Mouse (Mus musculus): ENCODE results near the gene Uggt1. TPM values are rescaled to one million over a fixed set of nuclear protein-coding genes. Genes with fewer than 3 reads are reported as not detected.

The Uggt1 gene
- polyA plus RNA-seq, 1 experiment from 2014 or later, result 44.7 TPM

DNA sequence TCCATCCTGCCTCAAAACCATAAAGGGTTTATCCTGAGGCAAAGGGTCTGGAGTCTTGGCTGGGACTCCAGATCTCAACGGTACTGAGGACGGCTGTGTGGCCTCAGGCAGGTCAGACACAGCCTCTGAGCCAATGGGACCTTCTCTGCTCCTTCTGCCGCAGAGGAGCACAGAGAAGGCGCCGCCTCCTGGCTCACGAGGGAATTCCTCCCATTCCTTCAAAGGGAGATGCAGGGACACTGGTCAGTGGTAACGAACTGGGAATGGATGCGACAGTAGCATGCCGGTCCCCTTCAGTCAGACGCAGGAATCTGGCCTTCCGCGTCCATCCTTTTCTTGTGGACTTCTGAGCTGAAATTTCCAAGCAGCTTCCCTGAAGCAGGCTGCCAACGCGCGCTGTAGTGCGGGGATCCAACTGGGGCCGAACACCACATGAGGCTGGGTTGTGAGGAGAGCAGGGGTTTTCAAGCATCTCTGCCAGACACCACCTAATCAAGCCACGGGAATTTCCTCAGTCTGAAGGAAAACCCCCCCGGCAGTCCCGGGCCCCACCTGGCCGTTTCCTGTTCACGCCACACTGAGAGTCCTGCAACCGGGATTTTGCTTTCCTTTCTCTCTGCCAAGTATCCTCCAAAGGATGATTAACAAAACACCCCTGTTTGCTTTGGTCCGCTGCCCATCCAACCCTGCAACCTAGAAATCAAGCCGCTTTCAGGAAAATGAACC, 10.3 kb upstream of the Uggt1 start:
- Histone ChIP-seq H3K9ac (peak overlapping the region; percentile 25; the same call in 1 of the 2 replicates), H3K4me3 (peak overlapping the region; percentile 21), H3K4me2 (peak overlapping the region; percentile 50), H3K4me1 (replicated peaks) (peaks cover 15% of the 10 kb centered on the region), H3K36me3 (no peaks in the 10 kb centered on the region), H3K9me3 (no peaks in the 10 kb centered on the region), H3K27me3 (peaks cover 5% of the 10 kb centered on the region; the same call in 1 of the 2 replicates), H3K27ac (replicated peaks) (no peak overlapping the region)
- ATAC-seq (ENCODE audit: low FRiP score, low read depth), result peak; percentile 51; the same call in 1 of the 2 replicates
- WGBS, result 8% methylated on average over 25 of the region's 25 CpGs

DNA sequence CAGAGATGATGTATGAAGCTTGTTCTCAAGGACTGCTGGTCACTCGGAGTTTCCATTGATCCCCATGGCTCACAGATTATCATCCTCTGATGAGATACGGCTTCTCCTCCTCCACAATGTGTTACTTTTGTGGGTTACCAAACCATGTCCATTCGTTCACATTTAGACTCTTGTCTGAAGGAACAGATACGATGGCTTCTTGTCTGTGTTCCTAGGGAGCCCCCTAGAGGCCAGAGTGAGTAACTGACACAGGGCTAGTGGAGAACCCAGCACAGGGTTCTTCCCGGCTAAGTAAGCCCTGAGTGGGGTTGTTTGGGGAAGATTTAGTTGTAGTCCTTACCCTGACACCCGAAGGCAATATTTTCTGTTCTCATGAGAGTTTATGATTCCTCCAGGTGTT, 8.3 kb upstream of the Uggt1 start:
- ATAC-seq (ENCODE audit: low FRiP score, low read depth), result peak; percentile 43; the same call in 1 of the 2 replicates
- Histone ChIP-seq H3K27ac (replicated peaks) (no peak overlapping the region), H3K9ac (no peak overlapping the region), H3K4me1 (replicated peaks) (peaks cover 15% of the 10 kb centered on the region), H3K9me3 (no peaks in the 10 kb centered on the region), H3K27me3 (peaks cover 5% of the 10 kb centered on the region; the same call in 1 of the 2 replicates), H3K36me3 (no peaks in the 10 kb centered on the region), H3K4me2 (no peak overlapping the region), H3K4me3 (no peak overlapping the region)
- 6% methylated on average over 6 of the region's 6 CpGs for WGBS

DNA sequence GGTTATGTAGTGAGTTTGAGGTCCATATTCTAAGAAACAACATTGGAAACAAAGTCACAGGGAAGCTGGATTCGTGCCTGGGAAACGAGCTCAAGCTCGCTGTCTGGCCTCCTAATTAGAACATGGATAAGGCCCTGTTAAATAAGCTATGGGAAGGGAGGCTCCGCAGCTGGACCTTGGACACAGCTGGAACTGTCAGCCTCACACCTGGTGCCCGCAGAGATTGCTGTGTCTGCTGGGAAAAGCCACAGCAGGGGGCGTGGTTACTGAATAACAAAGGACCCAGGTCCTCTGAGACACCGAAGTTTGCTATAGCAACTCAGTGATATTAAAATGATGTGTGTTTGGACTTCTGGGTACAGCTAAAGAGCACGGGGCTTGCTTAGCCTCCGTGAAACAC, 6.9 kb upstream of the Uggt1 start:
- Histone ChIP-seq H3K4me2 (no peak overlapping the region), H3K4me3 (no peak overlapping the region), H3K9me3 (no peaks in the 10 kb centered on the region), H3K4me1 (replicated peaks) (peaks cover 15% of the 10 kb centered on the region), H3K9ac (no peak overlapping the region), H3K36me3 (no peaks in the 10 kb centered on the region), H3K27ac (replicated peaks) (no peak overlapping the region), H3K27me3 (peaks cover 5% of the 10 kb centered on the region; the same call in 1 of the 2 replicates)
- no peak for ATAC-seq (ENCODE audit: low FRiP score, low read depth)
- WGBS, result 5% methylated on average over 9 of the region's 9 CpGs

DNA sequence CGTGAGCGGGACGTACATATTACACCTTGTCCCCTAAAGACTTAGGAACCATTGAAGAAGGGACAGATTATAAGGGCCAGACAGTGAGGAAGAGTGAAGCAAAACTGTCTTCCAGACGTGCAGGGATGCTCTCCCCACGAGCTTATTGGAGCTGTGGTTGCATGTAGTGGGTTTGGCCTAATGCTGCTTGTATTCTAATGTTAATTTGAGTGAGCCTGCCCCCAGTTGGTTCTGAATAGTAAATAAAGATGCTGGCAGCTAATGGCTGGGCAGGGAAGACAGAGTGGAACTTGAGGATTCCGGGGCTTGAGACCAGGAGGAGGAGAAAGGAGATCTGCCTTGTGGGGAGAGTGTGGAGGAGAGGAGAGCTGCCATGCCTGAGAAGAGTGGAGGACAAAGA, 2.2 kb upstream of the Uggt1 start:
- 47% methylated on average over 6 of the region's 6 CpGs for WGBS

DNA sequence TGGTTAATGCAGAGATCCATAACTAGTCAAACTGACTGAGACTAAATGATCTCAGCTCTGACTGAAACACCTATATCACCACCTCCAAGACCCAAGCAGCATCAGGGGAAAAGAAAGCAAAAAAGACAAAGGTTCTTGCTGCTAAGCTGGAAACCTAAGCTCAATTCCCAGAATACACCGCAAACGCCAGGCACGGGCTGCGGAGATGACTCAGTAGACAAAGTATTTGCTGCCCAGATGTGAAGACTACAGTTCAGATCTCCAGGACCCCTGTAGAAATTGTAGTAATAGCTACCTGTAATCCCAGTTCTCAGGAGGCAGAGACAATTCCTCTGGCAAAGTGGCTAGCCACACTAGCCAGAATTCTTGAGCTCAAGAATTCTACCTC, 302 bp upstream of the Uggt1 start:
- H3K9ac ChIP-seq, result no peak overlapping the region; the same call in 1 of the 2 replicates
- 88% methylated on average over 4 of the region's 4 CpGs for WGBS

More for the DNA sequence above, 2.2 kb upstream of the Uggt1 start:
- Histone ChIP-seq H3K4me3 (no peak overlapping the region), H3K4me2 (no peak overlapping the region), H3K27ac (replicated peaks) (no peak overlapping the region), H3K9me3 (no peaks in the 10 kb centered on the region), H3K4me1 (replicated peaks) (peaks cover 19% of the 10 kb centered on the region), H3K9ac (no peak overlapping the region), H3K36me3 (no peaks in the 10 kb centered on the region), H3K27me3 (no peaks in the 10 kb centered on the region)
- no peak for ATAC-seq (ENCODE audit: low FRiP score, low read depth)

DNA sequence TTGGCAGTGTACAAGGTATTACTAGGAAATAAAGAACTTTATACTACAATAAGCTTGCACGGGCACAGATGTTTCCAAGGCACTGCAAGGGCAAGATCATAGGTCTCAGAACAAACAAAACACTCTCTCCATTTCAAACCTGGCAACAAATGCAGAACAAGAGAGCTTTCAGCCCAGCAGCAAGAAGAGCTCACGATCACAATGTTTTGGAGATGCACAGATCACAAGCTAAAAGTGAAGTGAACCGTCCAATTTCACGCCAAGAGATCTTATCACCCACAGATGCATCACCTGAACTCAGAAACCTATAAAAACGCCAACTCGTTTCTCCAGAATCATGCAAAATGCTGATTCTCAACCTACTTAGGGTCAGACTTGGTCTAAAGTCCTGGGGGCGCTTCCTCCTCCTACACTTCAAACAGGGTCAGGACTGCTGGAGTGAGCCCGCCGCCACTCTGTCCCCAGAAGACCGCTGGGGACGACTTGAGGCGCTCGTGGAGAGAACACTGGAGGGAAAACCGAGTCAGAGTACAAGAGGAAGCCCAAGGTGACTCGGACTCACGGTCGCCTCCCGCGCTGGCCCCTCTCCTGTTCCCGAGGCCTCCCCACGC, 968 bp downstream of the Uggt1 start:
- Histone ChIP-seq H3K4me2 (peak overlapping the region; percentile 74), H3K4me1 (replicated peaks) (peaks cover 21% of the 10 kb centered on the region), H3K27ac (replicated peaks) (peak overlapping the region; percentile 80), H3K4me3 (peak overlapping the region; percentile 65), H3K27me3 (no peaks in the 10 kb centered on the region), H3K9ac (peak overlapping the region; percentile 64), H3K9me3 (no peaks in the 10 kb centered on the region), H3K36me3 (no peaks in the 10 kb centered on the region)
- ATAC-seq (ENCODE audit: low FRiP score, low read depth), result no peak
- WGBS, result 2% methylated on average over 20 of the region's 21 CpGs

More for the DNA sequence above, 302 bp upstream of the Uggt1 start:
- Histone ChIP-seq H3K36me3 (no peaks in the 10 kb centered on the region), H3K4me3 (no peak overlapping the region), H3K9me3 (no peaks in the 10 kb centered on the region), H3K27me3 (no peaks in the 10 kb centered on the region), H3K27ac (replicated peaks) (0 out of 2 replicates have a peak overlapping the region, but pooled peaks have one; percentile 80), H3K4me1 (replicated peaks) (peaks cover 21% of the 10 kb centered on the region), H3K4me2 (peak overlapping the region; percentile 74)
- no peak for ATAC-seq (ENCODE audit: low FRiP score, low read depth)

DNA sequence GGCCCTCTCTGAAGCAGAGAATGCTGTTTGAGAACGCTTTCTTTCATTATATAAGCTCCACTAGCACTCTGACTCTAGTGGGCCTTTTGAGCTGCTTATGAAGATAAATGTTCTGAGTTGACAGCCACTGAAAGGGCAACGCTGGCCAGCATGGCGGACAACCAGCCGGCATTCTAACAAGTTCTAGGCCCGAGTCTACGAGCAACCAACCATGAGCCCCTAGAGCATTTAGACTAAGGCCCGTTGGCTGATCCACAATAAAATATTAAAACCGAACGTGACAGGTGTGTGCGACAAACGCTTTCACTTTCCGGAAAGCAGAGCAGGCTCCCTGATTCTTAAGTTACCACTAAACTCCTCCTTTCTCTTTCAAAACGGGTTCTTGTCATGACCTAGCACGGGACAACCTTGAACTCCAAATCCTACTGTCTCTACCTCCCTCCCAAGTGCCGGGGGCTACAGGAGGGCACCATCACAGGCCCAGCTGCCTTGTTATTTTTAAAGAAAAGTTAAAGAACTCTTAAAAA, 2.6 kb downstream of the Uggt1 start:
- H3K4me2 ChIP-seq, result no peak overlapping the region
- WGBS, result 81% methylated on average over 15 of the region's 15 CpGs
- H3K4me1 ChIP-seq (replicated peaks), result peaks cover 21% of the 10 kb centered on the region
- ATAC-seq (ENCODE audit: low FRiP score, low read depth), result no peak
- no peaks in the 10 kb centered on the region for H3K9me3 ChIP-seq
- H3K27ac ChIP-seq (replicated peaks), result no peak overlapping the region
- H3K4me3 ChIP-seq, result no peak overlapping the region
- no peak overlapping the region for H3K9ac ChIP-seq
- H3K36me3 ChIP-seq, result no peaks in the 10 kb centered on the region
- no peaks in the 10 kb centered on the region for H3K27me3 ChIP-seq

DNA sequence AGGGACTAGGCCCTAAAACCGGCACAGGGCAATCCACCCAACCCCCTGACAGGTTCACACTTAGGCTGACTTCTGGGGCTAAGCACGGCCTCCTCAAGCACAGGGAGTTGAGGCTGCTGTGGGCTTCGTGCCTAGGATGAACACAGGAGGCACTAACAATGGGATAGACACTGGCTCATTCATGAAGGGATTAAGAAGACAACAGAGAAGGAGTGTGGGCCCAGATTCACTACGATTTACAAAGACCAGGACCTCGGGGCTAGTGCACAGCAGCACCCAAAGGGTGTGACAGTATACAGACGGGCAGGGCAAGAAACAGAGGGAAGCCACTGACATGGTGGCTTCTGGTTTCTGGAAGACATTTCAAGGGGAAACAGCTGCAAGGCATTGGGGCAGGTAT, 4.3 kb downstream of the Uggt1 start:
- H3K4me1 ChIP-seq (replicated peaks), result peaks cover 21% of the 10 kb centered on the region
- H3K27me3 ChIP-seq, result no peaks in the 10 kb centered on the region
- H3K9ac ChIP-seq, result no peak overlapping the region
- ATAC-seq (ENCODE audit: low FRiP score, low read depth), result no peak
- H3K4me3 ChIP-seq, result no peak overlapping the region
- 59% methylated on average over 6 of the region's 6 CpGs for WGBS
- no peak overlapping the region for H3K27ac ChIP-seq (replicated peaks)
- H3K9me3 ChIP-seq, result no peaks in the 10 kb centered on the region
- H3K4me2 ChIP-seq, result no peak overlapping the region
- no peaks in the 10 kb centered on the region for H3K36me3 ChIP-seq

DNA sequence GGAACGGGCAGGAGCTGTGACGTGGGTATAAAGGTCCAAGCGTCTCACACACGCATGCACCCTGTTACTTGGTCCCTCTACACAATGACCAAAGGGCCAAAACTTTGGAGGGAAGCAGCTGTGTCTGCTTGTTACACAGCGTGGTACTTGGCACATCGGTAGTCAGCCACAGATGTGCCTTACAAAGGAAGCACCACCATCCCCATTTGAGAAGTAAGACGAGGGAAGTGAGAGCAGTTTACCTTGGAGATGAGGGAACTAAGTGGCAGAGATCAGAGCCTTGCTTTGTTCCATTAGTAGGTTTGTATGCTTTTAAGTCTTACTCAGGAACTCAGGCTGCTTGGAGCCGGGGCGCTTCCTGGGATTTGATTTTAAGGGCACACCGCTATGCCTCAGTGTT, 5.1 kb downstream of the Uggt1 start:
- H3K27me3 ChIP-seq, result no peaks in the 10 kb centered on the region
- 92% methylated on average over 10 of the region's 10 CpGs for WGBS
- H3K36me3 ChIP-seq, result 0 out of 2 replicates have a peak, but pooled peaks cover 2% of the 10 kb centered on the region
- no peak for ATAC-seq (ENCODE audit: low FRiP score, low read depth)
- H3K4me2 ChIP-seq, result no peak overlapping the region
- H3K9ac ChIP-seq, result no peak overlapping the region
- H3K27ac ChIP-seq (replicated peaks), result no peak overlapping the region
- H3K4me1 ChIP-seq (replicated peaks), result peaks cover 21% of the 10 kb centered on the region
- H3K4me3 ChIP-seq, result no peak overlapping the region
- H3K9me3 ChIP-seq, result no peaks in the 10 kb centered on the region

DNA sequence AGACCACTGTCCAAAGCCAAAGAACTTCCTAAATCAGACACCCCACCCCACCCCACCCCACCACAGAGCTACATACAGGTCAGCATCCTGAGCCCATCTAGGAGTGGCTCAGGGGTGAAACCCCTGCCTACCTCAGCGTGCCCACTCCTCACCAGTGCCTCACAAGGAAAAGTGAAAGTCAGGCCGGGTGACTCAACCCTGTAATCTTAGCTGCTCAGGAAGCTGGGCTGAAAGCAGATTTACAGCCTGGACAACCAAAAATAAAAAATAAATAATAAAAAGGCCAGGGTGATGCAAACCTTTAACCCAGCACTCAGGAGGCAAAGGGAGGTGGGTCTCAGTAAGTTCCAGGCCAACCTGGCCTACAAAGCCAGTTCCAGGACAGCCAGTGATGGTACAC, 8.7 kb downstream of the Uggt1 start:
- no peaks in the 10 kb centered on the region; the same call in 1 of the 2 replicates for H3K4me1 ChIP-seq (replicated peaks)
- WGBS, result 96% methylated on average over 2 of the region's 2 CpGs
- peaks cover 22% of the 10 kb centered on the region for H3K36me3 ChIP-seq
- no peaks in the 10 kb centered on the region for H3K27me3 ChIP-seq
- no peak overlapping the region for H3K4me2 ChIP-seq
- H3K4me3 ChIP-seq, result no peak overlapping the region
- ATAC-seq (ENCODE audit: low FRiP score, low read depth), result no peak
- no peaks in the 10 kb centered on the region for H3K9me3 ChIP-seq
- no peak overlapping the region for H3K9ac ChIP-seq
- H3K27ac ChIP-seq (replicated peaks), result no peak overlapping the region

DNA sequence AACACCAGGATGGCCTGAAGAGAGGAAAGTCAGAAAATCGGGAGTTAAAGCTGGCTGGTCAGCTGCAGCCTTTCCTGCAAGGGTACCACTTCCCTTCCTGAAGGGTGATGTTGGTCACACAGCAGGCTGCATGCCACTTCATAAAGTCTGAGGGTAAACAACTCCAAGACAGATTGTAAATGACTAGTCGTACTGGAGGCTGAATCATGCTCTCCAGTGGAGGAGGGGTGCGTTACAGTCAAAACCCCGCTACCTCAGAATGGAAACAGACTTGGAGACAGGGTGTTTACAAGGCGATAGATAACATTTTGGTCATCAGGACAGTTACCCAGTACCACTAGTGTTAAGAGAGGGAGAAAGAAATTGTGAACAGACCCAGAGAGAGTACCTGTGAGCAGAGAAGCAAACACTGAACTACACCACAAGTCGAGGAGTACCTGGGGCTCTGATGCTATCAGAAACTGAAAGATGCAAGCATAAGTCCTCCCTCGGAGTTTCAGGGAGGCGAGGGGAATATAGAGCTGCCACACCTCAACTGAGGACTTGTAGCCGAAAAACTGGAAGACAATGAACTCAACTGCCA, 9.4 kb downstream of the Uggt1 start:
- Histone ChIP-seq H3K27me3 (no peaks in the 10 kb centered on the region), H3K36me3 (peaks cover 27% of the 10 kb centered on the region), H3K4me3 (no peak overlapping the region), H3K9ac (no peak overlapping the region), H3K4me1 (replicated peaks) (no peaks in the 10 kb centered on the region; the same call in 1 of the 2 replicates), H3K4me2 (no peak overlapping the region), H3K27ac (replicated peaks) (no peak overlapping the region), H3K9me3 (no peaks in the 10 kb centered on the region)
- 90% methylated on average over 9 of the region's 9 CpGs for WGBS
- no peak for ATAC-seq (ENCODE audit: low FRiP score, low read depth)

DNA sequence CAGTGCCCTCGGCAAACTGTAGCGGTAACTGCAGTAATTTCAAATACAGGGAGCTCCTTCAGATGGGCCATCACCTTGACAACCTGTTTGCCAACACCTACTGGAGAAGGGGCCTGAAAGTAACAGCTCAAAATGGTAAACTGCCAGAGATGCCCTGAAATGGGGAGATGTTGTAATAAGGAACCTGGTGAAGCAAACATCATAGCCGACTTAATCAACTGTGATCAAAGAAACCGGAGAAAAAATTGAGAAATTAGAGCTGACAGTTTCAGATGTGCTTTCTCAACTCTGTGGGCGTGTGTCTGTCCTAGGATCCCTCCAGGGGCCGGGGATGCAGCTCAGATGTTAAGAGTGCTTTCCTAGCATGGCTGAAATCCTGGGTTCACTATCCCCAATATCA, 11.3 kb downstream of the Uggt1 start:
- H3K9ac ChIP-seq, result no peak overlapping the region
- no peak overlapping the region for H3K27ac ChIP-seq (replicated peaks)
- ATAC-seq (ENCODE audit: low FRiP score, low read depth), result no peak
- H3K4me3 ChIP-seq, result no peak overlapping the region
- WGBS, result 90% methylated on average over 6 of the region's 6 CpGs
- H3K4me1 ChIP-seq (replicated peaks), result no peaks in the 10 kb centered on the region
- H3K9me3 ChIP-seq, result no peaks in the 10 kb centered on the region
- H3K4me2 ChIP-seq, result no peak overlapping the region
- H3K27me3 ChIP-seq, result no peaks in the 10 kb centered on the region
- H3K36me3 ChIP-seq, result peaks cover 36% of the 10 kb centered on the region

Measured in hindbrain, embryonic 15.5 days (tissue).